Mouse (Mus musculus) liver, adult 2 months (tissue): ENCODE measurements around the gene Mknk1.

Source experiments
- CTCF ChIP-seq: fragments of 200-500 bp; IDR thresholded peaks from 2 replicates; pipeline ENCODE4 v1.5.1; 2011; ENCODE audit warnings: low read depth, low read length, control low read depth
- POLR2A ChIP-seq: fragments of 200-500 bp; IDR thresholded peaks from 2 replicates; pipeline ENCODE4 v1.6.1; 2011; ENCODE audit warnings: low read length, control low read depth; ENCODE audit not compliant: insufficient read depth; ENCODE audit errors: extremely low read depth

DNA sequence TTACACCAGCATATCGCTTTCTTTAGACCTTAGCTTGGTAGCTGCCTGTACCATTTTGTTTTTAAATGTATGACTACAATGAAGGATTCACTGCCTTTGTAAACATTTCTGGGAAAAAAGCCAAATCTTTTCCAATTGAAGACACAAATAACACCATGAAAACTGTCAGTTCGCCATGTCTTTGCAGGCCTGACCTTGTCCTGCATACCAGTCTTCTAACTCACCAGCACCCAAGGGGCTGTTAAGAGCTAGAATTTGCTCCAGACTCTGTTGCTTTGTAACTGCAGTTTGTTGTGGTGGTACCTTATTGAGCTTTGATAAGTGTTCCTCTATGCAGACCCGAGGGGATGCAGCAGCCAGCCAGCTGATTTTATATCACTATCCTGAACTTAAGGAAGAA, 39.0 kb upstream of the Mknk1 start:
- TF ChIP-seq POLR2A (no peak), CTCF (no peak)
